Mouse (Mus musculus): ENCODE measurements around the gene Chrnb1. TPM values are rescaled to one million over a fixed set of nuclear protein-coding genes. Genes with fewer than 3 reads are reported as not detected.

Gene Chrnb1
- total and polyA plus RNA-seq, 2 experiments = 0.28 to 0.46 TPM

DNA sequence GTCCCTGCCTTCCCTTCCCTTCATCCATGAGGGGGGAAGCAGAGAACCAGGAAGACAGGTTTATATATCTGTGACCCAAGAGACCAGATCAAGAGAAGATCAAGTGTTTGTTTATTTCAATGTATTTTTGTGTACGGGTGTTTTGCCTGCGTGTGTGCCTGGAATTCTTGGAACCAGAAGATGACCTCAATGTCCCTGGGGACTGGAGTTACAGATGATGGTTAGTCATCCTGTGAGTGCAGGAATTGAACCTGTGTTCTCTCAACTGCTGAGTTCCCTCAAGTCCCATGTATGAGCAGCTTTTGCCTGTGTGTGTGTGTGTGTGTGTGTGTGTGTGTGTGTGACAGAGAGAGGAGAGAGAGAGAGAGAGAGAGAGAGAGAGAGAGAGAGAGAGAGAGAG is 11.9 kb upstream of the Chrnb1 start:
- Histone ChIP-seq H3K4me1 (ENCODE audit: control insufficient read depth, insufficient read depth, low read length) (peaks cover 4% of the 10 kb centered on the region), H3K36me3 (ENCODE audit: control insufficient read depth, insufficient read depth, low read length) (no peaks in the 10 kb centered on the region), H3K79me2 (ENCODE audit: control insufficient read depth, insufficient read depth, low read length) (no peaks in the 10 kb centered on the region), H3K27ac (replicated peaks; ENCODE audit: insufficient read depth, low read depth, low read length) (no peak overlapping the region), H3K27me3 (ENCODE audit: control insufficient read depth, insufficient read depth, low read length) (0 out of 2 replicates have a peak, but pooled peaks cover under 1% of the 10 kb centered on the region), H3K9ac (ENCODE audit: low read depth, low read length) (no peak overlapping the region), H3K4me3 (ENCODE audit: insufficient read depth, low read depth, low read length) (no peak overlapping the region)
- DNase-seq (ENCODE audit: extremely low read depth, low read depth, low spot score) = no peak
- 87% methylated on average over 2 of the region's 2 CpGs for WGBS
- TF ChIP-seq POLR2A (IDR thresholded peaks at IDR 0.05; ENCODE audit: extremely low read depth, insufficient read depth, low read length) (no peak), CTCF (IDR thresholded peaks at IDR 0.05; ENCODE audit: low read depth, low read length) (no peak)

DNA sequence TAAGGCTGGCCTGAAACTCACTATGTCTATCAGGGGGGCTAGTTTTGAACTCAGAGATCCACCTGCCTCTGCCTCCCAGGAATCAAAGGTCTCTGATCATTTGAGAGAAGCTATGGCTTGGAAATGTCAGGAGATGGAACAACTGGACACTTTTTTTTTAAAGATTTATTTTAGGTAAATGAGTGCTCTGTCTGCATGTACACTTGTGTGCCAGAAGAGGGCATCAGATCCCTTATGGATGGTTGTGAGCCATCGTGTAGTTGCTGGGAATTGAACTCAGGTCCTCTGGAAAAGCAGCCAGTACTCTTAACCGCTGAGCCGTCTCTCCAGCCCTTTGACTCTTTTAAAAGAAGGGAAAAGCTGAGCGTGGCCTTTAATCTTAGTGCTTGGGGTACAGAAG is 10.6 kb upstream of the Chrnb1 start:
- peaks cover 4% of the 10 kb centered on the region for H3K4me1 ChIP-seq (ENCODE audit: control insufficient read depth, insufficient read depth, low read length)
- H3K27me3 ChIP-seq (ENCODE audit: control insufficient read depth, insufficient read depth, low read length) = peaks cover 7% of the 10 kb centered on the region
- TF ChIP-seq CTCF (IDR thresholded peaks at IDR 0.05; ENCODE audit: low read depth, low read length) = no peak
- TF ChIP-seq POLR2A (IDR thresholded peaks at IDR 0.05; ENCODE audit: extremely low read depth, insufficient read depth, low read length) = no peak
- H3K9ac ChIP-seq (ENCODE audit: low read depth, low read length) = no peak overlapping the region
- H3K27ac ChIP-seq (replicated peaks; ENCODE audit: insufficient read depth, low read depth, low read length) = no peak overlapping the region
- no peaks in the 10 kb centered on the region for H3K36me3 ChIP-seq (ENCODE audit: control insufficient read depth, insufficient read depth, low read length)
- no peak for DNase-seq (ENCODE audit: extremely low read depth, low read depth, low spot score)
- no peak overlapping the region for H3K4me3 ChIP-seq (ENCODE audit: insufficient read depth, low read depth, low read length)
- no peaks in the 10 kb centered on the region for H3K79me2 ChIP-seq (ENCODE audit: control insufficient read depth, insufficient read depth, low read length)
- 95% methylated on average over 4 of the region's 4 CpGs for WGBS

DNA sequence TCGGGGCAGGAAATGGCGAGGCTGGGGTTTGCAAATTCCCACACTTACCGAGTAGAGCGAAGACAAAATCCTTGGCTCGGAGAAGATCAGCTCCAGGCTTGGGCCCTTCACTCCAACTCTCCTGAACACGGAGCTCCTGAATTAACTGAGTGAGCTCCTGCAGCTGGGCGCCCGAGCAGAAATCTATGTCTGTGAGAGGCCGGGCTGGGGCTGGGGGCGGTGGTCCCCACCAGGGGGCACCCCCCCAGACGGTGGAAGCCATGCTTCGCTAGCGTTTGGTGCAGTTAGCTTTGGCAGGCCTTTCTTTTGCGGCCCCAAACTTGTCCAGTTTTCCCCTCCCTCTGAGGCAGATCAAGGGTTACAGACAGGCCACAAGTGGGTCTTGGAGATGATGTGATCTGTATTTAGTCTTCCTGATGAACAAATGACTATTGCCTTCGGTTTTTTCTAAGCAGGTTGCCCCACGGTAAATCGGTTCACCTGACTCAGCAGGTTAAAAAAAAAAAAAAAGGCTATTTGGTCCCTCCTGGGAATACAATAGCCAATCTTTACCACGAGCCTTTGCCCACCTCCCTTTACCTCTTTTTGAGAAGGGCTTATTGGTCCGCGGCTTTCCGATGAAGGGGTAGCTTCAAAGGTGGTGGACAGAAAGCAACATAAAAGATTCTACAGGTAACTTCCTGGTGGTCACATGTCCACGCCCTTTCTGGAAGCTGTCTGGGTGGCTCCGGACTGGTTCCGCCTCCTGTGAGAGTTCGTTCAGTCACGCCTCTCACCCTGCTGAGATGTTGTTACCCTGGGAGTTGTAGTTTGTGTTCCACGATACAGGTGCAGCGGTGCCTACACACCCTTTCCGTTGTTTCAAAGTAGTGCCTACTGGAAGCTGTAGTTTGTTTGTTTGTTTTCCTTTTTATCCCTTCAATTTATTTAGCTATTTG is 9.5 kb upstream of the Chrnb1 start, which contains the start of gene Tmem102:
Tmem102 (minus strand) TSS at position 653 of the 938 bp plus-strand sequence.
- Histone ChIP-seq H3K4me3 (ENCODE audit: insufficient read depth, low read depth, low read length) (peak within 1 kb of the TSS; percentile 56), H3K79me2 (ENCODE audit: control insufficient read depth, insufficient read depth, low read length) (no peaks in the 10 kb centered on the region), H3K27ac (replicated peaks; ENCODE audit: insufficient read depth, low read depth, low read length) (peak within 1 kb of the TSS; percentile 59), H3K27me3 (ENCODE audit: control insufficient read depth, insufficient read depth, low read length) (peaks cover 9% of the 10 kb centered on the region), H3K4me1 (ENCODE audit: control insufficient read depth, insufficient read depth, low read length) (peaks cover 4% of the 10 kb centered on the region), H3K36me3 (ENCODE audit: control insufficient read depth, insufficient read depth, low read length) (no peaks in the 10 kb centered on the region), H3K9ac (ENCODE audit: low read depth, low read length) (peak within 1 kb of the TSS; percentile 54)
- peak; percentile 87 for DNase-seq (ENCODE audit: extremely low read depth, low read depth, low spot score)
- no peak for TF ChIP-seq CTCF (IDR thresholded peaks at IDR 0.05; ENCODE audit: low read depth, low read length)
- TF ChIP-seq POLR2A (IDR thresholded peaks at IDR 0.05; ENCODE audit: extremely low read depth, insufficient read depth, low read length) = no peak
- WGBS = 29% methylated on average over 29 of the region's 29 CpGs

DNA sequence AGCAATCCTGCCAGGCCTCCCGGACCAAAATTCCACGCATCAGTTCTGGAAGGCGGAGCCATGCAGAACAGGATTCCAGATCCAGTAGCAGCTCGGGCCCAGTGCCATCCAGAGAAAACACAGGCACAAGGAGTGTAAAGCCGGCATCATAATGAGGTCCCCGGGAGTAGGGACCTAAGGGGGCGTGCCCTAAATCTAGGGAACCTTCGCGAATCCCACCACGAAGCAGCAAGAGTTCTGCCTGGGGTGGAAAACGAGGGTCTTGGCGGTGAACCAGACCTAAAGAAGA is 8.9 kb upstream of the Chrnb1 start:
- peak overlapping the region; percentile 56 for H3K4me3 ChIP-seq (ENCODE audit: insufficient read depth, low read depth, low read length)
- peak; percentile 66 for DNase-seq (ENCODE audit: extremely low read depth, low read depth, low spot score)
- H3K79me2 ChIP-seq (ENCODE audit: control insufficient read depth, insufficient read depth, low read length) = no peaks in the 10 kb centered on the region
- peak overlapping the region; percentile 59 for H3K27ac ChIP-seq (replicated peaks; ENCODE audit: insufficient read depth, low read depth, low read length)
- H3K9ac ChIP-seq (ENCODE audit: low read depth, low read length) = peak overlapping the region; percentile 39; the same call in 1 of the 2 replicates
- peaks cover 9% of the 10 kb centered on the region for H3K27me3 ChIP-seq (ENCODE audit: control insufficient read depth, insufficient read depth, low read length)
- peaks cover 4% of the 10 kb centered on the region for H3K4me1 ChIP-seq (ENCODE audit: control insufficient read depth, insufficient read depth, low read length)
- WGBS = 23% methylated on average over 12 of the region's 12 CpGs
- no peaks in the 10 kb centered on the region for H3K36me3 ChIP-seq (ENCODE audit: control insufficient read depth, insufficient read depth, low read length)
- TF ChIP-seq POLR2A (IDR thresholded peaks at IDR 0.05; ENCODE audit: extremely low read depth, insufficient read depth, low read length) (no peak), CTCF (IDR thresholded peaks at IDR 0.05; ENCODE audit: low read depth, low read length) (no peak)

DNA sequence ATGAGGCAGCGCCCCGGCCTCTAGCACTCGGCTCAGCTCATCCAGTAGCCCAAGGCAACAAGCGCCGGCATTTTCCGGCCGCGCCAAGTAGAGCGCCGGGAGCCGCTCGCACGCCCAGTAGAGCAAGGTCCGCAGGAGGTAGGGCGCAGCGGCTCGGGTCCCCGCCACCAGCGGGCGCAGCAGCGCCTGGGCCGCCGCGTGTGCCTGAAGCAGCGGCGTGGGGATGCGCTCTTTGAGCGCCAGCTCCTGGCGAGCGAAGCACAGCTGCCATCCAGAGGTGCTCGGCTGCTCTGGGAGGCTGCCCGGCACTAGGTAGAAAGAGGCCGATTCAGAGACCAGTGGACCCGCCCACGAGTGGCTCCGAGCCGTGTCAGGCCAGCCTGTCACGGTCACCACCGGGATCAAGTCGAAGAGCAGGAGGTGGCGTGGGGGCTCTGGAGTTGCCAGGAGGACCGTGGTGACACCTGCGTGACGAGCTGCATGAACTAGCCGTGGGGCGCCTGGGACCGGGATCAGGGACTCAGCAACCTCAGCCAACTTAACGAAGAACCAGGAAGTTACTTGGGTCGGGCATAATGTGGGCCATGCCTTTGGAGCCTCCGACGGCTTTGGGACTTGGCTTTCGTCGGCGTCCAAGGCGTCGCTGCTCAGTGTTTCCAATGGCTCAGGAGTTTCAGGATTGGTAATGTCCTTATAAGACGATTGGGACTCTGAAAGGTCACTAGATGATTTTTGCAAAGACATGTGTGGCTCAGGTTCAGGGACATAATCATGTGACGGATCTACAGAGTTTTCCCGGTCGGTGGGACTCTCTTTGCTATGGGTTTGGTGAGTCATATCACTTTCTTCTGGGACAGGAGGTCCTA is 8.3 kb upstream of the Chrnb1 start:
- H3K27ac ChIP-seq (replicated peaks; ENCODE audit: insufficient read depth, low read depth, low read length) = peak overlapping the region; percentile 81
- H3K36me3 ChIP-seq (ENCODE audit: control insufficient read depth, insufficient read depth, low read length) = no peaks in the 10 kb centered on the region
- TF ChIP-seq POLR2A (IDR thresholded peaks at IDR 0.05; ENCODE audit: extremely low read depth, insufficient read depth, low read length) = no peak
- peak; percentile 77 for TF ChIP-seq CTCF (IDR thresholded peaks at IDR 0.05; ENCODE audit: low read depth, low read length)
- peak; percentile 80 for DNase-seq (ENCODE audit: extremely low read depth, low read depth, low spot score)
- peak overlapping the region; percentile 67 for H3K9ac ChIP-seq (ENCODE audit: low read depth, low read length)
- peaks cover 9% of the 10 kb centered on the region for H3K27me3 ChIP-seq (ENCODE audit: control insufficient read depth, insufficient read depth, low read length)
- WGBS = 3% methylated on average over 60 of the region's 60 CpGs
- H3K4me1 ChIP-seq (ENCODE audit: control insufficient read depth, insufficient read depth, low read length) = peaks cover 4% of the 10 kb centered on the region
- no peaks in the 10 kb centered on the region for H3K79me2 ChIP-seq (ENCODE audit: control insufficient read depth, insufficient read depth, low read length)
- peak overlapping the region; percentile 59 for H3K4me3 ChIP-seq (ENCODE audit: insufficient read depth, low read depth, low read length)
